Mouse (Mus musculus) embryonic facial prominence, embryonic 13.5 days (tissue): ENCODE results near the gene B4galt4. TPM values are rescaled to one million over a fixed set of nuclear protein-coding genes. Genes with fewer than 3 reads are reported as not detected.
"Not testable (repeated sequence)": the region's sequence is repeated elsewhere in the genome, so short reads cannot be mapped to it uniquely, and the experiment has no call there.

Experiments
- ATAC-seq: fragments of 200-750 bp; cut with Nextera tagmentation; 2 replicates; pipeline ENCODE4 v1.8.0; 2017; ENCODE audit warnings: low read depth; ENCODE audit not compliant: insufficient number of reproducible peaks, insufficient read depth, low FRiP score, low TSS enrichment
- H3K27ac ChIP-seq: fragments of 300-500 bp; sonication (generic); 2 replicates; pipeline ENCODE4 v1.5.1; 2015; ENCODE audit warnings: moderate library complexity, mild to moderate bottlenecking, inconsistent platforms
- H3K27me3 ChIP-seq: fragments of 300-500 bp; sonication (generic); 2 replicates; pipeline ENCODE4 v1.6.1; 2015; ENCODE audit warnings: mild to moderate bottlenecking, inconsistent platforms
- H3K36me3 ChIP-seq: fragments of 300-500 bp; sonication (generic); 2 replicates; pipeline ENCODE4 v1.6.1; 2015; ENCODE audit warnings: mild to moderate bottlenecking, inconsistent platforms
- H3K4me1 ChIP-seq: fragments of 300-500 bp; sonication (generic); 2 replicates; pipeline ENCODE4 v1.6.1; 2015; ENCODE audit warnings: inconsistent platforms
- H3K4me2 ChIP-seq: fragments of 300-500 bp; sonication (generic); 2 replicates; pipeline ENCODE4 v1.6.1; 2015; ENCODE audit warnings: moderate library complexity, mild to moderate bottlenecking, inconsistent platforms
- H3K4me3 ChIP-seq: fragments of 300-500 bp; sonication (generic); 2 replicates; pipeline ENCODE4 v1.5.1; 2015; ENCODE audit warnings: mild to moderate bottlenecking, inconsistent platforms
- H3K9ac ChIP-seq: fragments of 300-500 bp; sonication (generic); 2 replicates; pipeline ENCODE4 v1.6.1; 2015; ENCODE audit warnings: mild to moderate bottlenecking, inconsistent platforms
- H3K9me3 ChIP-seq: fragments of 300-500 bp; sonication (generic); 2 replicates; pipeline ENCODE4 v1.6.1; 2016; ENCODE audit warnings: inconsistent platforms
- WGBS: fragments of 180-500 bp; shearing (Covaris S2); methylation state at CpG from one replicate; pipeline ENCODE4 v1.1.7; 2015; ENCODE audit warnings: mixed read lengths; 5-methylcytosine and 5-hydroxymethylcytosine counted together
- polyA plus RNA-seq: library from polyadenylated mRNA; unstranded; fragments of >200 nt; fragmentation: Nextera tagmentation; extraction: Ambion mirVana; gene quantifications from 2 replicates; pipeline ENCODE4 v1.2.1, GENCODE M21; 2015

The B4galt4 gene
- polyA plus RNA-seq, 1 experiment from 2014 or later: 23.1 TPM

GRCm38 (mm10) chr16:38807796-38808195 lies 65.7 kb downstream of the B4galt4 start:
- not testable (repeated sequence) for H3K27ac ChIP-seq, H3K9me3 ChIP-seq, H3K4me3 ChIP-seq, ATAC-seq, H3K4me2 ChIP-seq, H3K36me3 ChIP-seq, H3K4me1 ChIP-seq, H3K27me3 ChIP-seq, H3K9ac ChIP-seq
- WGBS: 83% methylated on average over 5 of the region's 5 CpGs

DNA sequence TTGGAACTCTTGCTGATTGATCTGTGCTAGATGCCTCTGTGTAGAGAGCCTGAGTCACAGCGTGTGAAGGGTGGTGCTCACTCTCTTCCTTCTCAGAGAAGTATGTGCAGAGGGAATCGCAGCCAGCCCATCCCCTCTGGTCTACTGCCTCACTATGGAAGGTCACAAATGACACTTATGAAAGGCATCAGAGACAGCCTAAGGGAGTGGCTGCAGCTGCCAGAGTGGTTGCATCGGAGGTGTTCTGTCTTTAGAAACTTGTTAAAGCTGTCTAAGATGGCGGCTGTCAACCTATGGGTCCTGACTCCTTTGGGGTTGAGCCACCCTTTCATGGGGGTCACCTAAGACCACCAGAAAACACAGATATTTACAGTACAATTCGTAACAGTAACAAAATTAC lies 68.1 kb downstream of the B4galt4 start:
- H3K4me3 ChIP-seq: no peak overlapping the region
- no peak overlapping the region for H3K27ac ChIP-seq
- WGBS: 81% methylated on average over 5 of the region's 5 CpGs
- no peaks in the 10 kb centered on the region for H3K27me3 ChIP-seq
- H3K9ac ChIP-seq: no peak overlapping the region
- H3K4me2 ChIP-seq: no peak overlapping the region
- no peak for ATAC-seq
- no peaks in the 10 kb centered on the region for H3K9me3 ChIP-seq
- no peaks in the 10 kb centered on the region for H3K4me1 ChIP-seq
- no peaks in the 10 kb centered on the region for H3K36me3 ChIP-seq

DNA sequence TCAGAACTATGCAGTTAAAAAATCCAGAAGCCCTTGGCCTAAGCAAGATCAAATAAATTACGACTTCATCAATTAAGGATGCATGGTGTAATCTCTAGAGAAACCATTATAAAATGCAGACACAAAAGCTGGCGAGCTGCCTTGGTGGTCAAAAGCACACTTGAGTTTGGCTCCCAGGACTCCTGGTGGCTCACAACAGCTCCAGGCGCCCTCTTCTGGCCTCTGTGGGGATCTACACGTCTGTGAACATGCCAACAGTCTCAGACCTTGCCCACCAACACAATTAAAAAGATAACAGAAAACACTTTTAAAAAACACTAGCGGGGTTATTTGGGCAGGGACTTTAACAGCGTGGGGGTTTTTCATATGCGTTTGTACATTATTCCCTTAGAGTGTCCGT lies 70.5 kb downstream of the B4galt4 start:
- Histone ChIP-seq H3K27me3 (no peaks in the 10 kb centered on the region), H3K27ac (no peak overlapping the region), H3K4me3 (no peak overlapping the region), H3K4me2 (no peak overlapping the region), H3K36me3 (no peaks in the 10 kb centered on the region), H3K9me3 (no peaks in the 10 kb centered on the region), H3K9ac (no peak overlapping the region), H3K4me1 (peaks cover 12% of the 10 kb centered on the region)
- 28% methylated on average over 8 of the region's 8 CpGs for WGBS
- ATAC-seq: no peak

Other genes with a start within 250 kb of the B4galt4 start
- gene Timmdc1, start 219.6 kb upstream of the B4galt4 start, polyA plus RNA-seq: 31.3 and 32.1 TPM in 2 replicates
- gene Poglut1, start 192.0 kb upstream of the B4galt4 start, polyA plus RNA-seq: 80.3 and 83.6 TPM in 2 replicates
- gene Tmem39a, start 183.6 kb upstream of the B4galt4 start, polyA plus RNA-seq: 126 and 139 TPM in 2 replicates
- 14.0 and 15.5 TPM in 2 replicates for gene Arhgap31, start 29.0 kb upstream of the B4galt4 start, polyA plus RNA-seq
- 4.6 and 5.2 TPM in 2 replicates for gene Upk1b, start 58.1 kb downstream of the B4galt4 start, polyA plus RNA-seq
- not detected in 2 replicates for gene 4930435E12Rik, start 86.5 kb downstream of the B4galt4 start, polyA plus RNA-seq
- 0.66 and 0.73 TPM in 2 replicates for gene Igsf11, start 150.4 kb downstream of the B4galt4 start, polyA plus RNA-seq